In genomic region chr5:146857620-146858019, GRCm38 (mm10) we compare ENCODE assay signal across 16 mouse cellular contexts. TPM values are rescaled to one million over a fixed set of nuclear protein-coding genes. Genes with fewer than 3 reads are reported as not detected.
"Had no signal": no experiment of that assay in that cellular context is flagged by ENCODE, and none has a peak within 500 bp of the region (broad histone marks: within the 10 kb centered on the region; RNA-seq: fewer than 3 reads in every experiment).

No protein-coding gene starts in this region.

- H3K27ac ChIP-seq: kidney, postnatal 0 days; limb, embryonic 12.5 days; liver, embryonic 13.5 days; lung, embryonic 15.5 days; macrophage; midbrain, embryonic 12.5 days; neural tube, embryonic 15.5 days had no signal

- DNase-seq: kidney, adult 9 months; kidney, postnatal 36 days; layer of hippocampus, adult 9-11 months; layer of hippocampus, postnatal 36 days; liver; liver, embryonic 13.5 days; liver, postnatal 0 days; thymus, adult 18-20 months; thymus, postnatal 14 days had no signal

- H3K4me3 ChIP-seq: limb, embryonic 12.5 days; liver, embryonic 13.5 days; lung, embryonic 15.5 days; megakaryocyte, embryonic 14.5 days; midbrain, embryonic 12.5 days; neural tube, embryonic 15.5 days had no signal

- ATAC-seq: liver, postnatal 0 days had no signal

- H3K4me2 ChIP-seq: limb, embryonic 12.5 days; liver, embryonic 13.5 days; lung, embryonic 15.5 days; midbrain, embryonic 12.5 days; neural tube, embryonic 15.5 days had no signal

- H3K9me3 ChIP-seq: lung, embryonic 15.5 days; midbrain, embryonic 12.5 days; neural tube, embryonic 15.5 days had no signal

- H3K36me3 ChIP-seq: limb, embryonic 12.5 days; liver, embryonic 13.5 days; lung, embryonic 15.5 days; midbrain, embryonic 12.5 days; neural tube, embryonic 15.5 days had no signal

- H3K27me3 ChIP-seq: limb, embryonic 12.5 days; lung, embryonic 15.5 days; midbrain, embryonic 12.5 days; neural tube, embryonic 15.5 days had no signal

- H3K9ac ChIP-seq: limb, embryonic 12.5 days; liver, embryonic 13.5 days; liver, postnatal 0 days; lung, embryonic 15.5 days; midbrain, embryonic 12.5 days; neural tube, embryonic 15.5 days had no signal

- H3K4me1 ChIP-seq: limb, embryonic 12.5 days; neural tube, embryonic 15.5 days had no signal

RNA-seq across cellular contexts. Expression of gene Rasl11a, which starts 12.7 kb away (rescaled TPM):
- polyA plus RNA-seq: macrophage had no signal
